Mouse (Mus musculus): Measurements from ENCODE around the gene Igf1r. TPM values are rescaled to one million over a fixed set of nuclear protein-coding genes. Genes with fewer than 3 reads are reported as not detected.
"Not testable (repeated sequence)": the region's sequence is repeated elsewhere in the genome, so short reads cannot be mapped to it uniquely, and the experiment has no call there.

Gene Igf1r
- total RNA-seq, 2 experiments from 2014 or later = 52.7 to 54.3 TPM

DNA sequence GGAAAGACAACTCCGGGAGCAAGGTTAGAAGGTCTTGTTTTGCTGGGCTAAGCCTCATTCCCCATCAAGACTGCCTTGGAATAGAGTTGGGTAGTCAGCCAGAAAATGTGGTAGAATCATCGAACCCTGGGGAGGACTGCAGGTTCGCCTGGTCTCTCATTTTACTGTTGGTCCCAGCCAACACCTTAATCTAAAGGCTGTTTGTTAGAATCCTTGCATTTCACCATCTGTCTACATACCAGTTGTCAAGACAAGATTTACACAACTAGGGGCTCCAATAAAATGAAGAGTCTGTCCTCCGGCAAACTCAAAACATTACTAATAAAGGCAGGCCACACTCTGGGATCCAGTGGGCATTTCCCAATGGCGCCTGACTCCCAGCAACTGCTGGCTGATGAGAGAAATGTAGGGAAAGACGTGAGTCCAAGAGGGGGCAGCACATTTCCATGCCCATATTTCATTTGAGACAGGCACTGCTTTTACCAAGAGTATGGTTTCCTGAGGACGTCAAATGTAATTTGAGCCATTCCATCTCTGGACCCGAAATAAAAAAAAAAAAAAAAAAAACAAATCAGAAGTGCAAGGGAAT lies 310.1 kb downstream of the Igf1r start:
- no peak overlapping the region for H3K27ac ChIP-seq
- peak; percentile 2 for TF ChIP-seq CTCF (IDR thresholded peaks at IDR 0.05)
- H3K4me3 ChIP-seq = no peak overlapping the region
- DNase-seq (ENCODE audit: extremely low spot score in 1 of 2, low spot score in 2 of 2) = no peak
- intact Hi-C loops (cut with DNase I) = no loop called here

DNA sequence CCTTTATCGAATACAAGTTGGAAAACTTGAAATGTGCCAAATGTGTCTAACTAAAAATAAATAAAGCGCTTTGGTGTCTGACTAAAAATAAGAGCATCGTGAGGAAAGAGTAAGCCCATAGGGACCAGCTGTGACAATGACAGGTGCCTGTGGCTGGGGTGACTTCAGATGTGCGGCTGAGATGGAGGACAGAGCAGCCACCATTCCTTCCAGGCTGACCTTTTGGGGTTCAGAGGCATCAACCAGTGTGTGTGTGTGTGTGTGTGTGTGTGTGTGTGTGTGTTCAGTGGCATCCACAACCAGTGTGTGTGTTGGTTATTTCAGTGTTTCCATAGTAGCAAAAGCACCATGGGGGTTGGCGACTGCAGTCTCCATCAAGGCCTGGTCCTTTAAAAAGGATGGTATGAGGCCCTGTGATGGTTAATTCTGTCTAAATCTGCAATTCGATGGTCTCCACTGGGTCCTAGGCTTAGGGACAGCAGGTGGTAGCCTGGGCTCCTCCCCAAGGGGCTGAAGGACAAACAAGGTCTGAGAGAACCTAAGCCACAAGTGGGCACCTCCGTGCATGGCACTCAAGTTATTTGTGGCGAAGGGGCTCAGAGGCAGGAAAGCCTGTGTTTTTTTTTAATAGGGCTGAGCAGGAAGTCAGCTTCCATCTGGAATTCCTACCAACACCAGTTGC lies 310.9 kb downstream of the Igf1r start:
- intact Hi-C loops (cut with DNase I) = no loop called here
- no peak for DNase-seq (ENCODE audit: extremely low spot score in 1 of 2, low spot score in 2 of 2)
- no peak for TF ChIP-seq CTCF (IDR thresholded peaks at IDR 0.05)
- Histone ChIP-seq H3K4me3 (peak overlapping the region; percentile 40), H3K27ac (peak overlapping the region; percentile 56; the same call in 1 of the 2 replicates)

DNA sequence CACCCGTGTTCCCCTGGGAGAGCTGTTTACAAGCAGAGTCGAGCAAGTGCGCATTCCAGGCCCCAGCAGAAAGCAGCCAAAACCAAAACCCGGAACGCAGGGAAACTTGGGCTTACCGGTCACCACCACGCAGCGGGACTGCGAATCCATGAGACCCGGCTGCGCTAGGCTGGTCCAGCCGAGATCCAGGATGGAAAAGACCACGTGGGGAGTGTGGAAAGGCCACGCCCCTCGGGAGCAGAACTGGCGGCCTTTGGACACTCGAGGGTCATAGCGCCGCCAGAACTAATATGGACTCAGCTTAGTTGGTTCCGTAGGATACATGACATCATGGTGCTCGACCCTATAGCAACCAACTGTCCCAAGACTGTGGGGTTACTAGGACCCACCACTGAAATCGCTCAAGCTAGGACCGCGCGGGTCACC lies 311.4 kb downstream of the Igf1r start, which contains the start of gene Pgpep1l:
Gene Pgpep1l (minus strand): TSS at position 206 of the 426 bp plus-strand sequence.
- intact Hi-C loops (cut with DNase I) = no loop called here
- H3K4me3 ChIP-seq = peak within 1 kb of the TSS; percentile 40
- peak; percentile 17 to 26 for DNase-seq (ENCODE audit: extremely low spot score in 1 of 2, low spot score in 2 of 2)
- peak within 1 kb of the TSS; percentile 56 for H3K27ac ChIP-seq
- no peak for TF ChIP-seq CTCF (IDR thresholded peaks at IDR 0.05)

DNA sequence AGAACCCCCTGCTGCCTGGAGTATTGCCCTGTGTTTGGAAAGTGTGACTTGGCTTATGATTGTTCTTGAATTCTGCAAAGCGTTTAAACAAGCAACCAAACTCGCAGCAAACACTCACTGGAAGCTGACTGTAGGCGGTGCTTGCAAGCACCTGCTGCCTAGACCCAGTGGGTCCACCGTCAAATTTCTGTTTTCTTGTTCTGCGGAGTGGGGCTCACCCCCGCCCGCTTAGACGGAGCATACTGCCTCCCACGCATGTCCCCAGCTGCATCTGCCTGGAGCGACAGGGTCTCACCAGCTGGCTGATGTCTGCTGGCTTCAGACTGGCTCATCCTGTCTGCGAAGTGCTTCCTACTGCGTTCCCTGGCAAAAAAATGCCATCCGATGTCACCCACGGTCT lies 311.9 kb downstream of the Igf1r start:
- H3K4me3 ChIP-seq = peak overlapping the region; percentile 40
- no peak for TF ChIP-seq CTCF (IDR thresholded peaks at IDR 0.05)
- no peak overlapping the region for H3K27ac ChIP-seq
- peak; percentile 67 to 68 for DNase-seq (ENCODE audit: extremely low spot score in 1 of 2, low spot score in 2 of 2)
- intact Hi-C loops (cut with DNase I) = no loop called here

DNA sequence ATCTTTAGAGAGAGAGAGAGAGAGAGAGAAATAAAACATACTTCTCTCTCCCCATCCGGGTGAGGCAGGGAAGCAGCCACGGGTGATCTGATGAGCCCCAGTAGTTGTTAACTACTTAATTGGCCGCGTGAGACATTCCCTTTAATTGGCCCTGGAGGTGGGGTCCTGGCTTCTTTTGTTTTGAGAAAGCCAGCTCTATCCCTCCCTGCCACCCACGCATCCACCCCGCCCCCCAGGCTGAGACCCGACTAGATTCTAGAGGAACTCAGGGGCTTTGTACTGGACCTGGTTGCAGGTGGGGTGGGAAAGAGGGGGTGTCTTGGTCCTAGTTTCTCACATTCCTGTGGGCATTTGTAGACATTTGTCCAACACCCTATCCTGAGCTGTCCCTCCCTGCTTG lies 312.8 kb downstream of the Igf1r start:
- Histone ChIP-seq H3K27ac (no peak overlapping the region), H3K4me3 (no peak overlapping the region)
- no peak for DNase-seq (ENCODE audit: extremely low spot score in 1 of 2, low spot score in 2 of 2)
- intact Hi-C loops (cut with DNase I) = no loop called here
- TF ChIP-seq CTCF (IDR thresholded peaks at IDR 0.05) = no peak

DNA sequence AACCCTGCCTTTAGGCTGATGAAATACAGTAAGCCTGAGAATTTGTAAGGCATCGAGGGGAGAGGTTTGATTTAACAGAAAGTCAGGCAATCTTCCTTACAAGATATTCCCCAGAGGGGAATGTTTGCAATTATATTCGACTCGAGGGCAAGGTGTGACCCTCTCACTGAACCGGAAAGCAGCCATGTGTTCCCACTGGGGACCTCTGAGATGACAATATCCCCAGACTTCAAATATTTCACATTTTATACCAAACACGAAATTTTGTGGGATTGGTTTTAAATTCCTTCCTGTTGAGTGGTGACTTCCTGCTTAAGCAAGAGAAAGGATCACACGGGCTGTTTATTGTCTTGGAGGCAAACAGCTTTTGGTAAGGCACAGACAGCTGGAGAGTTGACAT lies 314.1 kb downstream of the Igf1r start:
- no peak overlapping the region for H3K27ac ChIP-seq
- intact Hi-C loops (cut with DNase I) = no loop called here
- no peak for DNase-seq (ENCODE audit: extremely low spot score in 1 of 2, low spot score in 2 of 2)
- H3K4me3 ChIP-seq = no peak overlapping the region
- TF ChIP-seq CTCF (IDR thresholded peaks at IDR 0.05) = no peak

DNA sequence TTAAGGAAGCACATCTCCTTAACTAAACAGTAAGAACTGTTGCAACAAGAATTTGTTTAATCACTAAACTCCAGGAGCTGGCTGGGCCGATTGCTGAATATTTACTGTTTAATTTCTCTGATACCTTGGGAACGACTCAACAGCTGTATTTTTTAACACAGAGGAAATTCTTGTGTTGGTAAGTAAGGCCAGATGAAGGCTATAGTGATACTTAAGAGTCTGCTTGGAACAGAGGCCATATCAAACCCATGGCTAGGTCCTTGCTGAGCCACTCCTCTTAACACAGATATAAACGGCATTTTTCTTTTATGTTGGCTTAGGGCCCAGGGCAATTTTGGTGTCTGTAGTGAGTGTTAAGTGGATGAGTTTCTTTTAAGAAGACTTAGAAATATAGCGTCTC lies 317.9 kb downstream of the Igf1r start:
- DNase-seq (ENCODE audit: extremely low spot score in 1 of 2, low spot score in 2 of 2) = no peak
- H3K4me3 ChIP-seq = no peak overlapping the region
- TF ChIP-seq CTCF (IDR thresholded peaks at IDR 0.05) = no peak

DNA sequence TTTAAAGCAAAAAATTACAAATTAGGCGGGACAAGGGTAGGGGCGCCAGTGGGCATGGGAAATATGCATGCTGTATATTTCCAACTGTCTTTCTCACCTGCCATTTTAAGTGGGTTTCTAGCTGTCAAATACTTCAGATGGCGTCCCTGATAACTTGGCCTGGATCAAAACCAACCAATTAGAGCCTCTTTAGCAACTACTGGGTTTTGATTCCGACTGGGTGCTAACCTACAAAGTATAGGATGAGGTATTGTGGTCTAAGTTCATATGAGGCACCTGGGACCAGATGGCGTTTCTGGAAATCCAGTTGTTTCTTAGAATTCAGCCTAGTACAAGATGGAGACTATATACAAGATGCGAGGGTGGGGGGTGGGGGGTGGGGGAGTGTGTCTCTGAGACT lies 319.2 kb downstream of the Igf1r start:
- intact Hi-C loops (cut with DNase I) = no loop called here
- Histone ChIP-seq H3K27ac (no peak overlapping the region), H3K4me3 (no peak overlapping the region)
- DNase-seq (ENCODE audit: extremely low spot score in 1 of 2, low spot score in 2 of 2) = no peak
- no peak for TF ChIP-seq CTCF (IDR thresholded peaks at IDR 0.05)

More for the DNA sequence above, 317.9 kb downstream of the Igf1r start:
- no peak overlapping the region for H3K27ac ChIP-seq
- intact Hi-C loops (cut with DNase I) = no loop called here

DNA sequence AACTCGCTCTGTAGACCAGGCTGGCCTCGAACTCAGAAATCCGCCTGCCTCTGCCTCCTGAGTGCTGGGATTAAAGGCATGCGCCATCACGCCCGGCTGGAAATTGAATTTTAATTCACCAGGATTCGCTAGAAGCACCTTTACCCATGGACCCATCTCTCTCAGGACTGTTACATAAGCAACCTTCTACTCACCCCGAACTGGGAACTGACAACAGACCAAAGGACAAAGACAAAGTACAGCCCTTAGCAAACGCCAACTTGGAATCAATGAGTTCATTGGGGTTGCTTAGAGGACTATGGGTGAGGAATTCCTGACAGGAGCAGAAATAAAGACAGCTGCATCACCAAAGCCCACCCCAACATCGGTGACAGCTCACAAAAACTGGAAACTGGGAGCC lies 320.0 kb downstream of the Igf1r start:
- no peak for TF ChIP-seq CTCF (IDR thresholded peaks at IDR 0.05)
- no peak for DNase-seq (ENCODE audit: extremely low spot score in 1 of 2, low spot score in 2 of 2)
- intact Hi-C loops (cut with DNase I) = no loop called here
- Histone ChIP-seq H3K4me3 (no peak overlapping the region), H3K27ac (no peak overlapping the region)

DNA sequence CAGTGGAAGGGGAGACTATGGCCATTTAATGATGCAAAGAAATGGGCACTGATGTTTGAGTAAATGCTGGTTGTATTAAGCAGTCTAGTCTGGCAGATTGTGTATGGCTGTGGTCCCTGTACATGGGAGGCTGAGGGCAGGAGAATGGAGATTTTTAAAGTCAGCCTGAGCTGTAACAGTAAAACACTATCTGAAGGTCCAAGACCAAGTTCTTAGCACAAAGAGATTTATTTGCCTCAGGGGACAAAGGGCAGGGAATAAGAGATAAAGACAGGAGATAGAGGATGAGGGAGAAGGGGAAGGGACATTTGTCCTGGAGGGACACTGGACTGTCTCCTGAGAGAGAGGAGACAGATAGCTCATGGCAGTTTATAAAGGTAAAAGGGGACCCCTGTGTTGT lies 320.9 kb downstream of the Igf1r start, which contains the start of gene Fam169b:
Gene Fam169b (plus strand): TSS at position 325 of the 400 bp plus-strand sequence.
- intact Hi-C loops (cut with DNase I) = no loop called here
- no peak within 1 kb of the TSS for H3K27ac ChIP-seq
- no peak for DNase-seq (ENCODE audit: extremely low spot score in 1 of 2, low spot score in 2 of 2)
- no peak within 1 kb of the TSS for H3K4me3 ChIP-seq
- no peak for TF ChIP-seq CTCF (IDR thresholded peaks at IDR 0.05)

DNA sequence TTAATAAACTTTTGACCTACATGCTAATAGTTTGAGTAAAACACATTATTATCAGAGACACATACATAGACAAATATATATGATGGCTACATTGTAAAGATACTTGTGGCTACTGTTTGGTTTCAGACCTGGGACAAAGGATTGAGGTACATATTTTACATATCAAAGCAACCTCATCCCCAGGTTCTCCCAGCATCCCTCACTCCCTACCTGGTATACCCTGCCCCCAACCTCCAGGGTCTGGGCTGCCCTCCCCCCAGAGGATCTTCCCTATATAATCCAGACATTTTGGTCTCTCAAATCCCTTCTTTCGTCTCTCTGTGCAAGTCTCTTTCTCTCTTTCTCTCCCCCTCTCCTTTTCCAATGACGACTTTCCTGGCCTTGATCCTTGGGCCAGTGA lies 321.6 kb downstream of the Igf1r start:
- no peak for TF ChIP-seq CTCF (IDR thresholded peaks at IDR 0.05)
- no peak for DNase-seq (ENCODE audit: extremely low spot score in 1 of 2, low spot score in 2 of 2)
- Histone ChIP-seq H3K4me3 (no peak overlapping the region), H3K27ac (no peak overlapping the region)
- intact Hi-C loops (cut with DNase I) = no loop called here

DNA sequence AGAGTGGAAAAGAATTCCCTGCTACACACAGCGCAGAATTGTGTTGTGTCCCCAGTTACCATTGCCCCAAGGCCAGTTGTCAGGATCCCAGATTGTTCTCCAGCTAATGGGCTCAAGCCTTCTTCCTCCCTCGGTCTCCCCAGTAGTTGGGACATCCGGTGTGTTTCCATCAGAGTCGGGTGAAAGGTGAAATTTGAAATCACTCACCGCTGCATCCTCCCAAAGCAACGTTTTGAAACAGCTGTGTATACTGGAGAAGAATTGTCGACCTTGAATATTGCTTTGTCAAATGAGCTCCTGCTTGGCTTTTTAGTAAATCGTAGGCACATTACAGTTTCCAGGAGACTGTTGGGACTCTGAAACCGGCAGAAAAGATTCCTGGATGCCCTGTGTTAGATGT lies 322.3 kb downstream of the Igf1r start:
- Histone ChIP-seq H3K27ac (no peak overlapping the region), H3K4me3 (no peak overlapping the region)
- intact Hi-C loops (cut with DNase I) = no loop called here
- no peak for TF ChIP-seq CTCF (IDR thresholded peaks at IDR 0.05)
- no peak for DNase-seq (ENCODE audit: extremely low spot score in 1 of 2, low spot score in 2 of 2)

DNA sequence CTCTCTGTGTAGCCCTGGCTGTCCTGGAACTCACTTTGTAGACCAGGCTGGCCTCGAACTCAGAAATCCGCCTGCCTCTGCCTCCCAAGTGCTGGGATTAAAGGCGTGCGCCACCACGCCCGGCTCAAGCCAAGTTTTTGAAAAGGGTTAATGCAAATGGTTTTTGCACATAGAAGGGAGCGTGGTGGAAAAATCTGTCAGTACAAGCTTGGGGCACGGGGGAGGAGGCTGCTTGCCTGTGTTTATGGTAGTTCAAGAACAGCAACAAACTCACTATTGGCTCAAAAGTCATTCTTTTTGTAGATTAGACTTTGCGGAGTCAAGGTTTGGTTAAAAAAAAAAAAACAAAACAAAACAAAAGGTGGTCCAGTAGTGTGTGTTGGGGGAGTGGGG lies 322.8 kb downstream of the Igf1r start:
- H3K27ac ChIP-seq; intact Hi-C loops (cut with DNase I); DNase-seq (ENCODE audit: extremely low spot score in 1 of 2, low spot score in 2 of 2); H3K4me3 ChIP-seq: not testable (repeated sequence)
